Mouse (Mus musculus): ENCODE data around the gene Hist1h3a. TPM values are rescaled to one million over a fixed set of nuclear protein-coding genes. Genes with fewer than 3 reads are reported as not detected.
"Not testable (repeated sequence)": the region's sequence is repeated elsewhere in the genome, so short reads cannot be mapped to it uniquely, and the experiment has no call there.

Hist1h3a gene
- 10 to 100 TPM; 27.5 to 33.9 TPM for total RNA-seq (2021)
- long read RNA-seq = 0 reads

GRCm38 (mm10) chr13:23761871-23762821, at the start of gene Hist1h3a:
TSS of gene Hist1h3a (minus strand) at chr13:23762386.
- peak in 1 of 2 experiments; percentile 85 for DNase-seq (ENCODE audit: low spot score in 2 of 2)

DNA sequence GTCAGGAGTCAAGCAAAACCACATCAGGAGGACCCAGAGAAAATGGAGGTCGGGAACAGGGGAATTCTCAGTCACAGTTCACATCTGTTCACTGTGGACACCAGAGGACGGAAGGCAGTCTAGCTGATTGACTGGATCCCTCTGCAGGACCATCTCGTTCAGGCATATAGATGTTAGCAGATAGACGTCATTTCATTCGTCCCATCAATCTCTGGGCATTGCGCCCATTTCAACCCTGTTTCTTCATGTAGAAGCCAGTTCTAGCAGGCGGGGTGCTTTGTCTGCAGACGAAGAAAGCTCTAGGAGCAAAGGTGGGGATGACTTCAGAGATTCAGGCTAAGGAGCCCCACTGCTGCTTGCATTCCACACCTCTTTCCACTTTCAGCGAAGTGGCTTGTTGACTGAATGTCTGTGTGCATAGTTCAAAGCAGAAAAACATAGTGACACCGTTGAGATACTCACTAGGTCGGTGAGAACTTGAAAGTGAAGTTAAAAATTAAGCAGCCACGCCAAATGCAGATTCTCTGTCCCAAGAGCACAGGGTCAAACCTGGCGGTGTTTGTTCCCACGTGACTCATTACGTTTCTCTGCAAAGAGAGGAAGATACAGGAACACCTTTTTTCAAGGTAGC, 44.4 kb upstream of the Hist1h3a start, which contains the start of gene Slc17a2:
Gene Slc17a2 (plus strand): TSS at position 572 of the 631 bp plus-strand sequence.
- no peak for DNase-seq (ENCODE audit: low spot score in 2 of 2)

DNA sequence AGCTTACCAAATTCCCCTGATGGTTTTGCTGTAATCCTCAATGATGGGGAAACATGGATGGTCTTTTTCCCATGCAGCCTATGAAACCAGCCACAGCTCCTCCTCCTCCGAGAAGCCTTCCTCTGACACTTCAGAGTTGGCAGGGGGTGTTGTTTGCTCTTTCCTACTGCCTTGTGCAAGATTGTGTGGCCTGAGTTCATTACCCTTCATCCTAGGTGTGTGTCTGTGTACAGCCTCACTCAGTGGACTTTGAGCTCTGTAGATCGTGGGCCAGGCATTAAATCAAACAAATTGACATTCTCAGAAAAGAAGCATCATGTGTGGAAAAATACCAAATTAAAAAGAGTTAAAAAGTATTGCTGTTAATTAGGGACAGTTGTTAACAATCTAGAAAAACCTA, 42.3 kb upstream of the Hist1h3a start:
- no peak for DNase-seq (ENCODE audit: low spot score in 2 of 2)

- no peak for DNase-seq (ENCODE audit: low spot score in 2 of 2)
These were observed 37.2 kb upstream of the Hist1h3a start for GRCm38 (mm10) chr13:23799405-23799804.

DNA sequence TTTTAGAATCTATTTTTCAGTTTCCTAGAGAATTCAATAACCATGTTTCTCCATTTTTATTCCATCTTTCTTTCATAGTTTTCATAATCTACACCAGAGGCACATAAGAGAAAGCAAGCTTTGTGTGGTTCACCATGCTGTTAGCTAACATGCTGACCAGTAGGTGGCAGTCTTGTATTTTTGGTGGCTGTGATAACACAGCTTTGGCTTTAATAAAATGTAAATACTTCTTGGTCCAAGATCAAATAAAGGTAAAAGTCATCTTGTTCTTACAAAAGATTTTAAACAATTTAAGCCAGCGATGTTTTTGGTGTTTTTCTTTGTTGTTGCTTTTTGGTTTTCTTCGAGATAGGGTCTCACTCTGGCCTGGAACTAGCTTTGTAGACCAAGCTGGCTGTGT, 30.3 kb upstream of the Hist1h3a start:
- DNase-seq (ENCODE audit: low spot score in 2 of 2) = peak; percentile 19 to 70

GRCm38 (mm10) chr13:23779025-23779424, 16.8 kb upstream of the Hist1h3a start:
- no peak for DNase-seq (ENCODE audit: low spot score in 2 of 2)

DNA sequence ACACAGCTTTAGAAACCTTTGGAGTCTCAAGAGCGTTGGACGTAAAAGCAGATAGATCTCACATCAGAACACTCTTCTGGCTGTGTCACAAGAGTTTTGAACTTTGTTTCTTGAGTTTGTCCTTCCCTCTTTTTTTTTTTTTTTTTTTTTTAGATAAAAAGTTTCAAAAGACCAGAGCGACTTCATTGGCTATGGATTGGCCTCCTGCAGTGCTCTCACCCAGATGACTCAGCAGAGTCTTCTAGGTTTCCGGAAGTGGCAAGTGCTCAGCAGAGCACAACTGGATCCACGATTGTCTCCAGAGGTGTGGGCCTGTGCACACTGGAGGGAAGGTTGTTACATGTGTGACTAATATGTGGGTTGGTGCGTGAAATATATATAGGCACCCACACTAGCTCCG, 16.2 kb upstream of the Hist1h3a start:
- DNase-seq (ENCODE audit: low spot score in 2 of 2) = no peak

DNA sequence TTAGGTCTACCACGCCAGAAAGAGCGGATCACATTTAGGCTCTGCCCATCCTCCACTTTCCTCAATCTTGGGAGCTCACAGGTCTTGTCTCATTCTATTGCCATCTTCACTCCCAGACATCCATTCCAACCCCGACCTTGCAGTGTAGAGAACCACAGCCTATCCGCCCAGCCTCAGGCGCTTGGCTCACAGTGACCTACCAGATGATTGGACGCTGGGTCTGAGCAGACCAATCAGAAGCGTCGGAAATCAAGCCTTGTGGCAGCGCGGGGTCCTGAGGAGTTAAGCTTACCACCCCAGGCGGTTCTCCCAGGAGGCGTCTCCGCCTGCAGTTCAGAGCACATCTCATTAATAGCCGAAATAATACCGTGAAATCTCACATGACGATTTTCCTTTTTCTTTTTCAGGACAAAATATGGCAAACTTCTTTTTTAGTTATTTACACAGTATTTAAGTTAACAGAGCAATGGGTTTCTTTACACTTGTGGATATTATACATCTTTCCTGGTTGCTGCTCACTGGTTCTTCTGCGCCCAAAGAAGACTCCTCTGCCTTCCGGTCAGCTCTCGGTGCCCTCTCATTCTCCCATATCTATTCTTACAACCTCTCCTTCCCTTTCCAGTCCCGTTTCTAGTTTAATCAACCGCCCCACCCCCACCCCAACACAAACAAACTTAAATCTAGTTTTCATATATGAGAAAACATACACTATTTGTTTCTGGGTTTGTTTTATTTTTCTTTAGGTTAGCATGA, 10.6 kb upstream of the Hist1h3a start:
- DNase-seq (ENCODE audit: low spot score in 2 of 2) = peak; percentile 47 to 58

DNA sequence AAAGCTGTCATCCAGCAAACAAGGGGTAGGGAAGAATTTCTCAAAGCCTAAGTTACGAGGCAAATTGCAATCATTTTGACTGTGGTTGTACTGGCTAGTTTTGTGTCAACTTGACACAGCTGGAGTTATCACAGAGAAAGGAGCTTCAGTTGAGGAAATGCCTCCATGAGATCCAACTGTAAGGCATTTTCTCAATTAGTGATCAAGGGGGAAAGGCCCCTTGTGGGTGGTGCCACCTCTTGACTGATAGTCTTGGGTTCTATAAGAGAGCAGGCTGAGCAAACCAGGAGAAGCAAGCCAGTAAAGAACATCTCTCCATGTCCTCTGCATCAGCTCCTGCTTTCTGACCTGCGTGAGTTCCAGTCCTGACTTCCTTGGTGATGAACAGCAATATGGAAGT, 7.4 kb upstream of the Hist1h3a start, which contains the start of gene Trim38:
Gene Trim38 (plus strand): TSS at position 301 of the 400 bp plus-strand sequence.
- DNase-seq (ENCODE audit: low spot score in 2 of 2) = not testable (repeated sequence)

DNA sequence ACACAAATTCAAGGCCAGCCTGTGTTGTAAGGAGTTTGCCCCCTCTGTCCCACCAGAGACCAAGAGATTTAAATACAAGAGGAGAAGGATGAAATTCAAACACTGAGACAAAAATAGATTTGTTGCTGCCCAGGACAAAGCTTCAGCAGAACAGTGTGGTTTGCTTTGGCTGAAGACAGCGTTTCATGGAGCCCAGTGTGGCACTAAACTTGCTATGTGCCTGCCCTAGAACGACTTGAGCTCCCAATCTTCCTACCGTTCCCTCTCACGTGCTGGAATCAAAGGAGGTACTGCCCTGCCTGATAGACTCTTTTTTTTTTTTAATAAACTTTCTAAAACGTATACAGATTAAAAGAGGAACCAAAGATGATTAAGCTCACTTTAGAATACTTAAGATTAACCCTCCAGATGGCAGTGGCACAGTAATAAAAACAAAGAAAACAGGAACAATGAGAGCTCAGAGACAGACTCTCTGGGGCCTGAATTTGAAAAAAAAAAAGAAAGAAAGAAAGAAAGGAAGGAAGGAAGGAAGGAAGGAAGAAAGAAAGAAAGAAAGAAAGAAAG, 6.7 kb upstream of the Hist1h3a start:
- DNase-seq (ENCODE audit: low spot score in 2 of 2) = no peak

DNA sequence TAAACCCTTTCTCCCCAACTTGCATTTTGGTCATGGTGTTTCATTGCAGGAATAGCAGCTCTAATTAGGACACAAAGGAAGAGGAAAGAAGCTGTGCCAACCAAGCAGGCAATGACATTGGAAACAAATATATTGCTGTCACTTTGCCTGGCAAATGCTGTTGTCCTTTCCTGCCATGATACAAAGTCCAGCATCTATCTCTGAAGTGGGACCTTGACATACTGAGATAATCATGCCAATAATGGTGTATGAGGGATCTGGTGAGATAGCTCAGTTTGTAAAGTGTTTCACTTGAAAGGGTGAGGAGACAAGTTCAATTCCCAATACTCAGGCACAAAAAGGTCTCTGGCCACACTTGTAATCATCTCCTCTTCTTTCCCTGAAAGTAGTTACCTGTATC, 4.6 kb upstream of the Hist1h3a start:
- DNase-seq (ENCODE audit: low spot score in 2 of 2) = no peak

DNA sequence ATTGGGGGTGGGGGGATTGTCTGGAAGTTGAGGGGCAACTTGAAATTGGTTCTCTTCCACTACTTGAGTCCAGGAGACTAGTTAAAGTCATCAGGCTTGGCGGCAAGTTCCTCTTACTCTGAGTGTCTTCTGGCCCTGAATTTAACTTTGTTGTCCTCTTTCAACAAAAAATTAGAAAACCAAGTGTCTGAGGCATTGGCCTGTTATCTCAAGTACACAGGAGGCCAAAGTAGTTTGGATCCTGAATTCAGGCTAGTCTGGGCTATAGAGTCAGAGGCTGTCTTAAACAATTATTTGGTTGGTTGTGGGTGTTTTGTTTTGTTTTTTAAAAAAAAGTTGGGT, 3.0 kb upstream of the Hist1h3a start:
- DNase-seq (ENCODE audit: low spot score in 2 of 2) = no peak

GRCm38 (mm10) chr13:23764324-23765171, 2.4 kb upstream of the Hist1h3a start:
- no peak for DNase-seq (ENCODE audit: low spot score in 2 of 2)

GRCm38 (mm10) chr13:23763586-23764323, 1.6 kb upstream of the Hist1h3a start, which contains the start of gene Hist1h1a:
TSS of gene Hist1h1a (plus strand) at chr13:23763666.
- peak; percentile 63 to 84 for DNase-seq (ENCODE audit: low spot score in 2 of 2)

GRCm38 (mm10) chr13:23763242-23763585, 1.0 kb upstream of the Hist1h3a start:
- no peak for DNase-seq (ENCODE audit: low spot score in 2 of 2)

DNA sequence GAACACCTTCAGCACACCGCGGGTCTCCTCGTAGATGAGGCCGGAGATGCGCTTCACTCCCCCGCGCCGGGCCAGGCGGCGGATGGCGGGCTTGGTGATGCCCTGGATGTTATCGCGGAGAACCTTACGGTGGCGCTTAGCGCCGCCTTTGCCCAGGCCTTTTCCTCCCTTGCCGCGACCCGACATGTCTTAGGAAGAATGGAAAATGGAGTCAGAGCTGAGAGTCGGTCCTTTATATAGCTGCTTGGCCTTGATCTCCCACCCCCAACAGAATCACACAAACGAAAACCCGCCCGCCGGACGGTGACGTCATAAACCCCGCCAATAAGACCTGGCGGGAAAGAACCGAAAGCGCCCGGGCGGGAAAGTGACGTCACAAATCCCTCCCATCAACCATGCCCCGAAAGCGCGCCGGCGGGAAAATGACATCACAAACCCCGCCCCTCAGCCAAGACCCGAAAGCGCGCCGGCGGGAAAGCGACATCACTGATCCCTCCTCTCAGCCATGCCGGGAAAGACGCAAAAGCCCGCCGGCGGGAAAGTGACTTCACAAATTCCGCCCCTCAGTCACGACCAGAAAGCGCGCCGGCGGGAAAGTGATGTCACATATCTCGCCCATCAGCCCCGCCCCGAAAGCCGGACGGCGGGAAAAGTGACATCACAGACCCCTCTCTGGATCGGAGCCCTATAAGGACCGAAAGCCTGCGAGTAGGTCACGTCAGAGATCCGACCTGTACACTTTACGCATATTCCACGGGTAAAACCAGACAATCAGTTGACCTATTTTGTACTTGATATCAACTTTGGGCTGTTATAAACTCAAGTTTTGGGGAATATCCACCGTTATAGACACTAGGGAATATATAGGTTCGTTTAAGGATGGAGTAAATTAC, 968 bp downstream of the Hist1h3a start, which contains the start of gene Hist1h4a:
Gene Hist1h4a (minus strand): TSS at position 259 of the 893 bp plus-strand sequence.
- DNase-seq (ENCODE audit: low spot score in 2 of 2) = peak; percentile 97 to 98

GRCm38 (mm10) chr13:23760240-23760971, 1.8 kb downstream of the Hist1h3a start:
- peak in 1 of 2 experiments; percentile 28 for DNase-seq (ENCODE audit: low spot score in 2 of 2)

- DNase-seq (ENCODE audit: low spot score in 2 of 2) = no peak
These were observed 2.3 kb downstream of the Hist1h3a start for GRCm38 (mm10) chr13:23759916-23760239.
